Mouse (Mus musculus): ENCODE data around the gene Nol7. TPM values are rescaled to one million over a fixed set of nuclear protein-coding genes. Genes with fewer than 3 reads are reported as not detected.

Nol7 gene
- total RNA-seq (2021) (100 to 1,000 TPM in 1 of 2 experiments, 10 to 100 TPM in 1; 93.4 to 120 TPM), polyA plus RNA-seq (2012; rRNA removed) (87.4 and 105 TPM in 2 replicates)
- long read RNA-seq, transcript Nol7-201 (8 exons, 1,800 nt): major isoform, 39 of 57 reads
- long read RNA-seq, partial matches to known transcripts: 17 of 57 reads
- long read RNA-seq, other reads (novel, unspliced or antisense): 1 of 57 reads

DNA sequence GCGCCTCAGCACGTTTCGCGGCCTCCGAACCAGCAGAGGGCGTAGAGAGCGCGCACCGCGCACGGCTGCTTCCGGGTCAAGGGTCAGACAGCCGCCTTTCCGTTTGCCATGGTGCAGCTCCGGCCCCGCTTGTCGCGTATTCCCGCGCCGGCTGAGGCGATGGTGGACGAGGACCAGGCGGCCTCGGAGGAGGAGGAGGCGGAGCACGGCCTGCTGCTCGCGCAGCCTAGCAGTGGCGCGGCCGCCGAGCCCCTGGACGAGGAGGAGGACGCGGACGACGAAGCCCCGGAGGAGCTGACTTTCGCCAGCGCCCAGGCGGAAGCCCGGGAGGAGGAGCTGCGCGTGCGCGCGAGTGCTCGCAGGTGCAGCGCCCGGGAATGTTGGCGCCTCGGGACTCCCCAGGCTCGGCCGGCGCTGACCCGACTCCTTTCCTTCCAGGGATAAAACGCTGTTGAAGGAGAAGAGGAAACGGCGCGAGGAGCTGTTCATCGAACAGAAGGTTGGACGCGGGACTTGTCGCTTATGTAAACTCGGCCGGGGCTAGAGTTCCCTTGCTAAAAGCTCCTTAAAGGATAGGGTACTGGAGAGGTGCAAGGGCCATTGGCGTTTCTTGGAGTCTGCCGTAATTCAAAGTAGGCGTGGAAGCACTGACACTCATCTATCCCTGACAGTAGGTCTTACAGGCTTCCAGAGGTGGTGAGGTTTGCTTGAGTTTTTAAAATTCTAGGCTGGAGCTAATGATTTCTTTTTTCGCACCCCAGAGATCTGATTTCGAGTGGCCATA, at the start of gene Nol7:
TSS of gene Nol7 (plus strand) at position 94 of the 784 bp plus-strand sequence.
- peak; percentile 96 for DNase-seq

- DNase-seq: no peak
Measured at GRCm38 (mm10) chr13:43349376-43349775, 48.8 kb upstream of the Nol7 start.

GRCm38 (mm10) chr13:43350489-43351169, 47.6 kb upstream of the Nol7 start:
- DNase-seq: no peak

DNA sequence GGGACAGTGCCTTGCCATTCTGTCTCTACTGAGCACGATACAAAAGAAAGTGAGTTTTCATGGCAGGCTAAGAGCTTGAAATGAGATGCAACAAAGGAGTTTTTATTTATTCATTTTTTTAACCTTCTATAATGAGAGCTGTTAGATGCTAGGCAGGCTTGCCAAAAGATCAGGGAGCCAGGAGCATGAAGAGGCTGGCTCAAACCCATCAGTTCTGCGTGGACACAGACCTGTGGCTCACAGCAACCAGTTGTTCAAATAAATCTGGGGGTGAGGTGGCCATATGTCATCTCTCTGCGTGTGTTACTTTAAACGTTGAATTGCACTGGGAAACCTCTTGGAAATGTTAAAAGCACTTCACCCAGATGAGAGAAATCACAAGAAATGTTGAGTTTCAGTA, 44.8 kb upstream of the Nol7 start:
- DNase-seq: no peak

- DNase-seq: no peak
Measured at GRCm38 (mm10) chr13:43354362-43354761, 43.8 kb upstream of the Nol7 start.

- DNase-seq: no peak
Measured at GRCm38 (mm10) chr13:43356346-43357125, 41.7 kb upstream of the Nol7 start.

DNA sequence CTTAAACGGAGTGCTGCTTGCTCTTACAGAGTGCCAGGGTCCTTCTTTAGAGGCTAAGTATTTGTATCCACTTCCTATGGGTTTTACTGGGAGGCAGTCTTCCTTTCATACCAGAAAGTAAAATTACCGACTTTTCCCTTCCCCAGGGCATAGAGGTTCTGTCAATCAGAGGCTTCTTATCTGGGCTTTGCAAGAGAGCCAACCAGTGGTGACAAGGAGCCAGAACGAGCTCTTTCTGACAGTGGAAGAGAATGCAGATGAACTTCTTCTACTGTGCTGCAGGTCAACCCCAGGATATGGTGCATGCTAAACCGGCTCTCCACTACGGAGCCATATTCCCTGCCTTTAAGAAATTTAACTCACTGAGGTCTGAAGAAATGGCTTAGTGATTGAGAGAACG, 37.7 kb upstream of the Nol7 start:
- DNase-seq: no peak

GRCm38 (mm10) chr13:43362353-43362752, 35.8 kb upstream of the Nol7 start:
- no peak for DNase-seq

- peak; percentile 95 for DNase-seq
Measured at GRCm38 (mm10) chr13:43364985-43365824, 33.0 kb upstream of the Nol7 start, which contains the start of gene Sirt5. Gene Sirt5 (plus strand): TSS chr13:43365496.

- no peak for DNase-seq
Measured at GRCm38 (mm10) chr13:43365825-43366184, 32.4 kb upstream of the Nol7 start.

DNA sequence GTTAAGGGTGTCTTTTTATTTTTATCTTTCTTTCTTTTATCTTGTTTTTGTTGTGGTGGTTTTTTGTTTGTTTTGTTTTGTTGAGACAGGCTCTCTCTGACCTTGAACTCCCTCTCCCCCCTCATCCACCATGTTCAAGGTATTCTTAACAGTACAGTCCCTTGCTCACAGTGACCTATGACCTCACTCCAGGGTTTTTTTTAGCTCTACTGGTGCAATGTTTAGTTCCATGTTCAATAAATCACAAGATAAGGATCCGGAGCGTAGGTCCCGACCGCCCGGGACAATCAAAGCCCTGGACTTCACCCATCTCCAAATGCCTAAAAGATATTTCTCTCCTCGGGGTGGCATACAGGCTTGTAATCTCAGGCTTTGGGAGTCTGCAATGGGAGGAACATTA, 28.1 kb upstream of the Nol7 start:
- DNase-seq: no peak

- DNase-seq: no peak
Measured at GRCm38 (mm10) chr13:43372892-43373291, 25.3 kb upstream of the Nol7 start.

GRCm38 (mm10) chr13:43374205-43374604, 24.0 kb upstream of the Nol7 start:
- DNase-seq: no peak

GRCm38 (mm10) chr13:43374918-43375432, 23.2 kb upstream of the Nol7 start:
- no peak for DNase-seq

DNA sequence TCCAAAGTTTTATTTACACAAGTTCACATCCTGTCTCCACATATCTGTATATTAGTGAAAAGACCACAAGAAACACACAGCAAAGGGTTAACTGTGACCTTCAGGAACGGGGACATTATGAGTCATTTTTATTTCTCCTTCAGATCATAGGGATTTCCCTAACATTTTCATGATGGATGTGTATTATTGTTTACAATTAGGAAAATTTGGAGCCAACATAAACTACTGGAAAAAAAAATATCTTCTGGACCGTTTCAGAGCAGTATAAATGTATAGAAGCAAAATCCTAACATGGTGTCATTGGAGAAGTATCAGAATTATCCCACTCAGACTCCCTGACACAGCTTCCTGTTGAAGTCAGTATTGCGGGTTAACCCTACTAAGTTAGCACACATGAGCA, 18.2 kb upstream of the Nol7 start:
- DNase-seq: no peak

GRCm38 (mm10) chr13:43385321-43385720, 12.9 kb upstream of the Nol7 start:
- no peak for DNase-seq

DNA sequence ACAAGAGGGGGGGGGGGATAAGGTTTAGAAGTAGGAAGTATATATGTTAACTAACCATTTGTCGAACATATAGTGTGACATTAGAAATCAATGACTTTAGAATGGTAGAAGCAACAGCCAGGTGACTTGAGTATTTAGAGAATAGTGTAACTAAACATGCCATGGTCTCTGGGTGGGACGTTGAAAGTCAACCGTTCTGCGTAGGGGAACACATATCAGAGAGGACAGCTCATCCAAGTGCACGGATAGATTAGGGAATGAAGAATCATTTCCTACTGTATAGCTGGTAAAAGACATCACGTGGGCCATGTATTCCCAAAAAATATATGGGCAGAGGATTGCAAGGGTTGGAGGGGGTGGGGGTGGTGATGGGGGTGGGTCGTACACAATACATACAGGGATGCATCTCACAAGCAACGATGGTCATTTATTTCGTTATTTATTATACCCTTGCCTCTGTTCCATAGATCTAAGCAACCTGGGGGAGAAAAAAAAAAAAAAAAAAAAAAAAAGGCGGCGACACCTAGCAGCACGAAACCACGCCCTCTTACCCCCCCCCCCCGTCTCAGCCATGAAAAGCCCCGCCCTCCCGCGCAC, 392 bp upstream of the Nol7 start:
- DNase-seq: no peak

DNA sequence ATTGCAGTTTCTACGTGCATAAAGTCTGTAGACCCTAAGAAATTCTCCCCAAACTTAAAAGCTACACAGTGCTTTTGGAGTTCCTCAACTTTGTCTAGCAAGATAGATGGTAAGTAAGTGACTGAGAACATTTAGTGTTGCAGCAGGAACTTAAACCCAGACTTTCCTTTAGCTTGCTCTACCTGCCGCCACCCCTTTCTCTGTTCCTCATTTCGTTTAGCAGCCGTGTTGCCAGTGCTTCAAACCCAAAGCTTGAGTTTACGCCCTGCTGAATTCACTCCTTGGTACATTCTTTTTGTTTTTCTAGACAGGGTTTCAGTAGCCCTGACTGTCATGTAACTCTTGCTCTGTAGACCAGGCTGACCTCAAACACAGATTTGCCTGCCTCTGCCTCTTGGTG, 1.4 kb downstream of the Nol7 start:
- no peak for DNase-seq

DNA sequence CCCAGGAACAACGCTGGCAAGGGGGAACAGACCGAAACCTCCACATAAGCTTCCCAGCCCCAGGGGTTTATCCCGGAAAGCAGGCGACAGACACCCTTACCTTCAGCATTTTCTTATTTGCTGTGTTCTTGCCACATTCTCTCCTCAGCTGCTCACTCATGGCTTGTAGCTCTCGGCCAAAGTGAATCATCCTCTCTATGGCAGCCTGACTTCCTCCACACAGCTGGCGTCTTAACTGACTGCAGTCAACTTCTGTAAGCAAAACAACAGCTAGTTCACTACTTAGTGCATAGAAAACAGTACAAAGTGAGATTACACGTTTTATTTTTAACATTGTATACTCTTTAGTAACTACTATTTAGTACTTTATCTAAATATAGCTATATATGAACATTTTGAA, 14.1 kb downstream of the Nol7 start:
- no peak for DNase-seq

DNA sequence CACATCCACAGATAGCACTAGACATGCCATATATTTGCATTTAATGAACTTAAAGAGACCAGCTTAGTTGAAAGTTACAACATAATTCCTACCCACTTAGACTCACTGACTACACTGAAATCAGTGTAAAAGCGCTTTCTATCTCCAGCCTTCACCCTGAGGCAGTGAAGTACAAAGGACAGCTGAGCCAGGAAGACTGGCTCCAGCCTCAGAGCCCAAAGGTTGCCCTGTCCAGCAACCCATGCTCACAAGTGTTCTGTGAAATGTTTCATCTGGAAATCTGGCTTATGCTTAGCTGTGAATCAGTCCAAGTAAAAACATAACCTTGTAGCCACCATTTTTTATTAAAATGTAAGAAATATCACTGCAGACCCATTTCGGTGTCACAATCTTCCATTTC, 15.4 kb downstream of the Nol7 start:
- no peak for DNase-seq

DNA sequence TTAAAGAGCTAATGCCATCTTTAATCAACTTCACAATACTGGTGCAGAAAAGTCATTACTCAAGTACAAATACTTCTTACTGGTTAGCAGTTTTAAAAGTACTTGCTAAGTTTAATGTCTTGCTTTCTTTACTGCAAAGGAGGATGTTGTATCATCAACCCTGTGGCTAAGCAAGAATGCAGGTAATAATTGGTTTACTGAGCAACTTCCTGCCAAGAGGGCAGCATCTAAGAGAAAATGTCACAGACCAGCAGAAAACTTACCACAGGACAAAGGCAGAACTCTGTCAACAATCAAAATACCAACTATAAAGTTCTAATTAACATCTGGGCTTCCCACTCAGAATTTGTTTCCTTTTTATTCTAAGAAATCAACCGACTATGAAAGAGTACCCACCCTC, 17.1 kb downstream of the Nol7 start:
- DNase-seq: no peak
